Mouse (Mus musculus) embryonic fibroblast, embryonic 13.5 days (primary cell): Measurements from ENCODE around the gene Pheta1.

Source experiments
- CTCF ChIP-seq: IDR thresholded peaks from 2 replicates; pipeline ENCODE4 v1.5.1; 2011; ENCODE audit warnings: mild to moderate bottlenecking, control low read depth, low read length, moderate library complexity, borderline replicate concordance; ENCODE audit not compliant: insufficient read depth
- POLR2A ChIP-seq: IDR thresholded peaks from 2 replicates; pipeline ENCODE4 v1.6.1; 2011; ENCODE audit warnings: low read depth, mild to moderate bottlenecking, control low read depth, low read length, moderate library complexity

- TF ChIP-seq POLR2A (no peak), CTCF (no peak)
Observed at GRCm38 (mm10) chr5:121870832-121871231, 22.0 kb downstream of the Pheta1 start.
